Mouse (Mus musculus) spleen, adult 2 months (tissue): ENCODE measurements around the gene Gm26620.

ENCODE experiments used
- CTCF ChIP-seq: fragments of 200-500 bp; IDR thresholded peaks from 2 replicates; pipeline ENCODE4 v1.5.1; 2011; ENCODE audit warnings: mild to moderate bottlenecking, inconsistent platforms; ENCODE audit not compliant: insufficient read depth, insufficient read length, insufficient replicate concordance; ENCODE audit errors: extremely low read depth
- POLR2A ChIP-seq: fragments of 200-500 bp; IDR thresholded peaks from 2 replicates; pipeline ENCODE4 v1.6.1; 2011; ENCODE audit warnings: low read depth, low read length, inconsistent platforms

GRCm38 (mm10) chr1:170924485-170924884, 39.6 kb downstream of the Gm26620 start:
- no peak for TF ChIP-seq CTCF
- TF ChIP-seq POLR2A: no peak; the same call in 1 of the 2 replicates
